Mouse (Mus musculus) left cerebral cortex, adult 9 months (tissue): ENCODE results near the gene Vps13a.

ENCODE experiments used
- DNase-seq, 2 experiments: peaks; one replicate each; pipeline ENCODE4 v3.0.0; 2022; ENCODE audit warnings: low spot score in 2 of 2

Vps13a gene

DNA sequence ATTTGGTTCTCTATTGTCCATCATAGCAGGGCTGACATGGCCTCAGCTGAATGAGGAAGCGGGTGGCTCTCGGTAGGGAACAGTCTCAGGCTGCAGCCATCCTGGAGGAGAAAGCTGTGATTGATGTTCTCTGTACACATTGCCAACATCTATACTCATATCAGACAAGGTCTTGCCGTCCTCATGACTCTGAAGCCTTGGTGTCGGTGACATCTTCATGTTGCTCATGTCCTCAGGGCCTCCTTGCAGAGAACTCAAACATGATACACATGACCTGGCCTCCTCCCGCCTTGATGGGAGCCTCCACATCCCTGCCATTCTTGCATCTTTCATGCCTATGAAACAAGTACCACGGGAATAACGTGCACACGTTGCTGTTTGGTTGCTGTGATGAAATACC lies 200.2 kb downstream of the Vps13a start:
- no peak for DNase-seq

DNA sequence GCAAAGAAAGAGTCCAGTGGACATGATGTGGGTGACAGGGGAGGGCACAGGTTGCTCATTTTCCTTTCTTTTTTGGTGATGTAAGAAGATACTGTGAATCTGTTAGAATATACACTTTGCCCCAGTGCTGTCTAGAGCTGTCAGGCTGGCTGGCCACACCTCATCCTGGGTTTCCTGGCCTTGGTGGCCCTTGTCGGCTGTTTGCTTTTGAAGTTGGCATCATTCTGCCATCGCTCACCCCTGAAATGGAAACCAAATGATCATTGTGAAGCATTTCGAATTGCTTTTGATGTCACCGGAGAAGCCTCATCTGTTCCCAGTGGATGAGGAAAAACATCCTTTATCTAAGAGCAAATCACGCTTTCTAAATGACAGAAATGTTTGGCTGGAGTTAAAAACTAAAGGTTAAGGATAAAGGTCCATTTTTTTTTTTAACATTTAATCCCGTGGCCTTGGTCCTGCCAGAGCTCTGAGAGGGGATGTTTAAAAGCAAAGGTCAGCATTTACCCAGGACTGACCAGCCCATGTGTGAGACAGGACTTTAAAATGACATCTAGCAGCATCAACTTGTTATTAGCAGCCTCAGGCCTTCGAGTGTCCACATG lies 201.0 kb downstream of the Vps13a start:
- DNase-seq, result no peak

DNA sequence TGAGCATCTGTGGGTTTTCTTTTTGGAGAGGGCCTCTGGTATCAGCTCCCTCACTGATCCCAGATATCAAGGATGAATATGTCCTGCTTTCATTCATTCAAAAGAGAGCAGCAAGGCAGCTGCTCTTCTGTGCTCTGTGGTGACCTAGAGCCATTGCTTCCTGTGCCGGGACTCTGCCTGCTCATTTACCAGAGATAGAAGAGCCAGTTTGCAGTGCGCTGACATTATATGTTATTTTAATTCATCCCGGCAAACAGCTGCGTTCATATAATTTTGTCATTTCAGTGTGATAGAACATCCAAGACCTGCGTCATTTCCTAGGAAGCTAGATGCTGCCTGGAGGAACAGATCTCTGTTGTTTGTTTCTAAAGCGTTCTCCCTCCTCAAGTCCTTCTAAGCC lies 203.9 kb downstream of the Vps13a start:
- no peak for DNase-seq
